8 mouse cellular contexts compared by ENCODE assay signal in the genomic region with DNA sequence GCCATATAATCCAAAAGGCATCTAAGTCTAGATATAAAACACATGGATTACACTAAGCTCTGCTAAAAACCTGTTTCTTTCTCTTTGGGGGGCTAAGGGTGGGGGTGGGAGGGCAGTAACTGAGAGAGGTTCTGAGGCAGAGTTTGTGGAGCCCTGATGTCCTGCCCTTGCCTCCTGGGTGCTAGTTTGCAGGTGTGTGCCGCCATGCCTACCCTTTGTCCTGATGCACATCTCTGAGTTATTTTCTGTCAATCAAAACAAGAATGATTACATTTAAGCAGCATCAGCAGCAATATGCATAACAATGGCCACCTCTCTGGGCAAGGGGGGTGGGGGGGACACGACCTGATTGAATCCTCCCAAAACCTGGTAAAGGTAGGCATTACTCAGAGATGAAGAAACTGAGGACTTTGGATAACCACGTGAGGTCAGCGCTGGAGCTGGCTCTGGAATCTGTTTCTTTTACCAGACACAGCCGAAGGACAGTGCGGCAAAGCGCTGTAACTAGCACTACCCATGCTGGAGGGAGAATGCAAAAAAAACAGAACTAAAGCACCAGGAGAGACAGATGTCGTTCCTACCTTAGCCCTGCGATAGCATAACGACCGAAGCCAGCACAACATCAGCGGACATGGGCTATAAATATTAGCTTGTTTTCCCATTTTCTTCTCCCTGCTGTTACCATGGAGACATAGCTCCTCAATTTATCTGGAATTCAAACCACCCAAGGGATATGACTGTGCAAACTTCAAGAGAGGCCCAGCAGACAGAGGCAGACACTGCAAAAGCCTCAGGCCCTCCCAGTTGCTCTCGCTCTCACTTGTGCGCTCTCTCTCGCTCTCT. TPM values are rescaled to one million over a fixed set of nuclear protein-coding genes. Genes with fewer than 3 reads are reported as not detected.
DNase-seq lines count a peak whose midpoint lies in the region; ATAC-seq and TF ChIP-seq lines count a peak whose summit lies in the region.

No protein-coding gene starts in this region.

- H3K4me3 ChIP-seq in forebrain, embryonic 14.5 days (ENCODE audit: low read depth, low read length), result no peak overlapping the region
- H3K4me3 ChIP-seq in intestine, postnatal 0 days (ENCODE audit: low read depth, low read length), result no peak overlapping the region

- H3K4me2 ChIP-seq in forebrain, embryonic 14.5 days (ENCODE audit: low read length), result peak overlapping the region; percentile 21
- H3K4me2 ChIP-seq in intestine, postnatal 0 days (replicated peaks; ENCODE audit: low read depth), result 0 out of 2 replicates have a peak overlapping the region, but pooled peaks have one; percentile 9

- peak; percentile 51 for ATAC-seq in forebrain, embryonic 14.5 days
- no peak for ATAC-seq in intestine, postnatal 0 days

- peak overlapping the region; percentile 80 for H3K27ac ChIP-seq in forebrain, embryonic 14.5 days (ENCODE audit: low read depth, low read length)
- no peak overlapping the region for H3K27ac ChIP-seq in intestine, postnatal 0 days (ENCODE audit: low read depth, low read length)

- no peaks in the 10 kb centered on the region for H3K36me3 ChIP-seq in forebrain, embryonic 14.5 days (ENCODE audit: control insufficient read depth, insufficient read depth, low read length)
- peaks cover 4% of the 10 kb centered on the region; the same call in 1 of the 2 replicates for H3K36me3 ChIP-seq in intestine, postnatal 0 days (ENCODE audit: control insufficient read depth, insufficient read depth)

- DNase-seq in right cerebral cortex, adult 2 months (ENCODE audit: low spot score in 2 of 2), result peak; percentile 44 to 50
- DNase-seq in right cerebral cortex, postnatal 36 days (ENCODE audit: low spot score in 2 of 2), result no peak
- DNase-seq in forebrain, embryonic 14.5 days (ENCODE audit: low spot score), result peak; percentile 70
- DNase-seq in retina, postnatal 1 day, result peak; percentile 59
- no peak for DNase-seq in lung, postnatal 10 days
- no peak for DNase-seq in ovary, postnatal 14 days (ENCODE audit: low spot score)
- no peak for DNase-seq in urinary bladder, adult 2 months (ENCODE audit: low spot score)

- no peaks in the 10 kb centered on the region for H3K27me3 ChIP-seq in forebrain, embryonic 14.5 days (replicated peaks; ENCODE audit: control insufficient read depth, insufficient read depth, low read length)
- H3K27me3 ChIP-seq in intestine, postnatal 0 days (replicated peaks; ENCODE audit: control insufficient read depth, insufficient read depth, low read length), result no peaks in the 10 kb centered on the region

- H3K4me1 ChIP-seq in forebrain, embryonic 14.5 days (ENCODE audit: control insufficient read depth, insufficient read depth, low read length), result peaks cover 20% of the 10 kb centered on the region
- H3K4me1 ChIP-seq in intestine, postnatal 0 days (replicated peaks; ENCODE audit: control insufficient read depth, insufficient read depth, low read length), result no peaks in the 10 kb centered on the region; the same call in 1 of the 2 replicates

- no peak for TF ChIP-seq CTCF in intestine, postnatal 0 days (IDR thresholded peaks at IDR 0.05; ENCODE audit: low read depth)

- H3K9me3 ChIP-seq in forebrain, embryonic 14.5 days (replicated peaks; ENCODE audit: control insufficient read depth, low read length), result no peaks in the 10 kb centered on the region
- H3K9me3 ChIP-seq in intestine, postnatal 0 days (ENCODE audit: control insufficient read depth), result no peaks in the 10 kb centered on the region

- peak overlapping the region; percentile 45 for H3K9ac ChIP-seq in forebrain, embryonic 14.5 days (ENCODE audit: low read length)
- H3K9ac ChIP-seq in intestine, postnatal 0 days (ENCODE audit: low read depth, low read length), result no peak overlapping the region

- 38% methylated on average over 15 of the region's 15 CpGs for WGBS in forebrain, embryonic 14.5 days
- WGBS in intestine, postnatal 0 days, result 29% methylated on average over 15 of the region's 15 CpGs

RNA-seq across cellular contexts. Expression of gene Bclaf1, which starts 26.1 kb away (rescaled TPM):
- polyA plus RNA-seq in forebrain, embryonic 14.5 days (2014; fragmentation: Nextera tagmentation; extraction: Ambion mirVana), result 137 and 143 TPM in 2 replicates
- 38.1 TPM in 2 replicates for polyA plus RNA-seq in intestine, postnatal 0 days (2015; fragmentation: Nextera tagmentation; extraction: Ambion mirVana)
- polyA plus RNA-seq in urinary bladder, adult 2 months (2012; rRNA removed), result 60.3 and 62.7 TPM in 2 replicates

Comparison
In these comparisons a context has a peak if more than half of its experiments do, and no peak if none do; other contexts are left out.
1. DNase-seq: peak in right cerebral cortex, adult 2 months (2 of 2), forebrain, embryonic 14.5 days (single experiment) and retina, postnatal 1 day (single experiment); none in right cerebral cortex, postnatal 36 days (0 of 2), lung, postnatal 10 days (single experiment), ovary, postnatal 14 days (single experiment) and urinary bladder, adult 2 months (single experiment).